Mouse (Mus musculus) brain, adult 2 months (tissue): ENCODE results near the gene C77080.

Experiments
- DNase-seq: peaks from one replicate; pipeline ENCODE4 v3.0.0; 2011; ENCODE audit warnings: low read depth, low spot score

The C77080 gene

DNA sequence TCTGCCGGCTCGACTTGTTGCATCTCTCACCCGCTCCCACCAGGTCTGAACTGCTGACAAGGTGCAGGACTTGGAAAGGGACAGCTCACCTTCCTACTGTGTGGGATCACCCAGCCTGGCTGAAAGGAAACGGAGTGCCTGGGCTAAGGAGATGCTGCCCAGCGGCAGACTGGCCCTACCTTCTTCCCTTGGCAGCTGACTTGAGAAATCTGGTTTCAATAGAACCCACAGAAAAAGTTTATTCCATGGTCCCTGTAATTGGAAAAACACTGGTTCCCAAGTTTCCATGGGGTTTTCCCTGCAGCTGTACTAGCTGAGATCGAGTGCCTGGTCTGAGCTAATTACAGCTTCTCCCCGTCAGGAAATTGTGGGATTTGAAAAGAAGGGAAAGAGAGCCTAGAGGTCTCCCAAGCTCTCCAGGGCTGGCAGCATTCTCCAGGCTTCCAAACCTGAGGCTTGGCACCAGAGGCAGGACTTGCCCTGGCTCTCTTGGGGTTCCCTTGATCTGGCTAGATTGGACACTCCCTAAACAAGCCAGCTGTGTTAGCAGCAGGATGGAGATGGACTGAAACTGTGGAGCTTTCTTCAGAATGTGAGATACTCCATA is 42.5 kb downstream of the C77080 start:
- no peak for DNase-seq

GRCm38 (mm10) chr4:129212486-129212885 is 48.7 kb downstream of the C77080 start:
- DNase-seq, result peak; percentile 27

DNA sequence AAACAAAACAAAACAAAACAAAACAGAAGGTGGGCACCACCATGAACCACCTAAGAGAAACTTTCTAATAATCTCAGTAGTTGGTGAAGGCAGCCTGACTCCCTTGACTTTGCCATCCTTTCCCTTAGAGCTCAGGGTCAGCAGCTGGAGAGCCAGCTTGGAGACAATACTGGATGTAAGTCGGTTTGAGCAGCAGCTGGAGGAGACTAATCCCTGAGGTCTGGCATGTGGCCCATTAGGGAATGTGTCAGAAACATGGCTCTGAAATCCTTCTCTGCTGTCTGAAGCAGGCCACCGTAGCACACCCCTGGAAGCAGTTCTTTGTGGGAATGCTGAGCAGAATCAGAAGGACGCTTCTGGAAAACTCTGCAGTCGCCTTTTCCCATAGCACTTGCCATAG is 49.7 kb downstream of the C77080 start:
- DNase-seq, result no peak

DNA sequence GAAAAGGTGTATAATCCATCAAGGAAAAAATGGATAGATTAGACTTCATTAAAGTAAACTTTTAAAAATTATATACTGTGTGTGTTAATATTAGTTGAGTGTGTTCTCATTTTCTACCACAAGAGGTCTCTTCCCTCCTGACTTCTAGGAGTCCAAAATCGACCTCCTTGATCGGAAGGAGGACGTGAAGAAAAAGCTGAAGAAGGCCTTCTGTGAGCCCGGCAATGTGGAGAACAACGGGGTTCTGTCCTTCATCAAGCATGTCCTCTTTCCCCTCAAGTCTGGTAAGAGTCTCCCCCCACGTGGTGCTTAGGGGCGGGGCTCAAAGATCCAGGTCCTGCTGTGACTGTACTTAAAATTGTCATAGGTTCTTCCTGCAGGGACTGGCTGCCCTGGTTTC is 51.7 kb downstream of the C77080 start:
- DNase-seq, result peak; percentile 53

GRCm38 (mm10) chr4:129206792-129207191 is 54.4 kb downstream of the C77080 start:
- no peak for DNase-seq

DNA sequence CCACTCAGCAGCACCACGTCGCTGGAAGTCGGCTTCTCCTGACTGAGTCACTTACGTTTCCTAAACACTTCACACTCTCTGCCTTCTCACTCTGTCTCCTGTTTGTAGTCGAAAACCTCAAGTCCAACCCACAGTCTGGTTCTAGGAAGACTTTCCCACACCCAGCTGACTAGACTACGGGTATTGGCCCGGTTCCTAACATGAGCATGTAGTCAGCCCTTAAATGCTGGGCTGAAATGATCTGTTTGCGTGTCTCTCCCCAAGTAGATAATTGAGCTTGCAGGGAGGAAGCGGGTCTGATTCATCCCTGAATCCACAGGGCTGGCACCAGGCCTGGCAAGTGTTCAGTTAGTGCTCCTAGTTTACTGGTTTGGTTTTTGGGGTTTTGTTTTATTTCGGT is 56.5 kb downstream of the C77080 start:
- peak; percentile 89 for DNase-seq

GRCm38 (mm10) chr4:129197514-129197913 is 63.7 kb downstream of the C77080 start:
- no peak for DNase-seq

DNA sequence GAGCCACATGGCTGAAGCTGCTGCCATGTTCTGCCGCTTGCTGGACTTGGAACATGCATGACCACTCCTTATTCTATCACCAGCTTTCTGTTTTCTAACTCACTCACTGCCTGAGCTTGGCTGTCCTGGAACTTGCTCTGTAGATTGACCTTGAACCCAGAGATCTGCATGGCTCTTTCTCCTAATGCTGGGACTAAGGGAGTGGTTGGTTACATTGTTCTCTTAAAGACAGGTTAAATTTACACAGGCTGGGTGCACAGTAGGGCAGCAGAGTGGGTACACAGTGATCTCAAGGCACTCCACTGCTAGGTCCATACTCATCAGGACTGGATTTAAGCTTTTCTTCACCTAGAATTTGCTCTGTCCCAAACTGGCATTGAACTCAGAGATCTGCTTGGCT is 66.9 kb downstream of the C77080 start:
- DNase-seq, result no peak

- no peak for DNase-seq
Observed at GRCm38 (mm10) chr4:129191691-129192090, 69.5 kb downstream of the C77080 start.

GRCm38 (mm10) chr4:129190538-129190937 is 70.7 kb downstream of the C77080 start:
- DNase-seq, result peak; percentile 35

DNA sequence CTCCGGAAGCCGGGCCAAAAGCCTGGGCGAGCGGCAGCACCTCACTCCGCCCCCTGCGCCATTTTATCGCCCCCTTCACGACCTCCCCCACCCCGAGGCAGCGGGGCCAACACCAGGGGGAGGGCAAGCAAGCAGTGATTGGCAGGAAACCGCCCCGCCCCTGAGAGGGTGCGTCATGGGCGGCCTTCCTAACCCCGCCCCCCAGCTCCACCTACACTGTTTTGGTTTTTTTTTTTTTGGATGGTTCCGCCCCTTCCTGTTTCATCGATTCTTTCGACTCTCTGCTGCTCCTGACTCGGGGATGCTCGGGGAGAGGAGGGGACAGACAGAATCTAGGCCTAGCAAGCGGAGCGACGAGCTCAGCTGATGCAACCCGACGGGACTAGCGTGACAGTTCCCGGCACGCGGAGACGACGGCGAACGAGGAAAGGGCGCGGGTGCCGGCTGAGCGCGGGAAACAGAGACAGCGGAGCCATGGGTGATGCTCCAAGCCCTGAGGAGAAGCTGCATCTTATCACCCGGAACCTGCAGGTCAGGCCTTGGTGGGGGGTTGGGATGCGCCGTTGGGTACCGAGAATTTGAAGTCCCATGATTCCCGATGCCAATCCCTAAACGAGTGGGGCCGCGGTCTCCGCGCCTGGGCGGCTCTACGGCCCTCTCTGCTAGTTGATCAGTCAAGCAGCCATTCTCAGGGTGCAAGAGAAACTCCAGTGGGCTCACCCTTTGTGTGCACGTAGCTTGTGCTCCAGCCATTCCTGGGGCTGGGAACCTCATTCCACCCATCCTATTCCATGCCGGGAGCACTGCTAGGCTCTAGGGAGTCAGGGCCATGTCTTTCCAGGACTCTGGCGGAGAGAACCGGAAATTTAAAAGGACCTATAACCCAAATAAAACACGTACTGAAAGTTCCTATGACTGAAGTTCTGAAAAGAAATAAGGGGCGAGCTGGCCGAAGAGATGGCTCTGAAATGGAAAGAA is 71.4 kb downstream of the C77080 start, which contains the start of the genes S100pbp and Yars:
TSS of gene S100pbp (minus strand) at position 186 of the 978 bp plus-strand sequence.
TSS of gene Yars (plus strand) at position 219 of the 978 bp plus-strand sequence.
- DNase-seq, result peak; percentile 99

GRCm38 (mm10) chr4:129188803-129189541 is 72.2 kb downstream of the C77080 start:
- DNase-seq, result peak; percentile 66

- peak; percentile 50 for DNase-seq
Observed at GRCm38 (mm10) chr4:129188041-129188659, 73.1 kb downstream of the C77080 start.

GRCm38 (mm10) chr4:129179560-129179959 is 81.6 kb downstream of the C77080 start:
- peak; percentile 48 for DNase-seq

DNA sequence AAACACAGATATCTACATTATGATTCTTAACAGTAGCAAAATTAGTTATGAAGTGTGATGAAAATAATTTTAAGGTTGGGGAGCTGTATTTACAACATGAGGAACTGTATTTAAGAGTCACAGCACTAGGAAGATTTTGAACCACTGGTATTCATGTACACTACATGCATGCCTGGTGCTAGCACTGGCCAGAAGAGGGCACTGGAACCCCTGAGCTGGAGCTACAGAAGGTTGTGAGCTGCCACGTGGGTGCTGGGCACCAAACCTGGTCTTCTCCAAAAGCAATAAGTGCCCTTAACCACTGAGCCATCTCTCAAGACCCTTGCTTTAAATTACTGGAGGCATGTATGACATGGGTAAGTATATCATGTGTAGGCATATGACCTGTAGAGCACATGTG is 88.7 kb downstream of the C77080 start:
- peak; percentile 14 for DNase-seq
